Mouse (Mus musculus) thymus, adult 18-20 months (tissue): ENCODE results near the gene Abhd15.
"Not testable (repeated sequence)": the region's sequence is repeated elsewhere in the genome, so short reads cannot be mapped to it uniquely, and the experiment has no call there.

Experiments used
- DNase-seq, 2 experiments: peaks; one replicate each; pipeline ENCODE4 v3.0.0; 2022; ENCODE audit warnings: mixed read lengths in 2 of 2

Abhd15 gene

GRCm38 (mm10) chr11:77512891-77513810 lies 1.8 kb upstream of the Abhd15 start:
- peak; percentile 76 for DNase-seq

GRCm38 (mm10) chr11:77513811-77514170 lies 1.1 kb upstream of the Abhd15 start:
- DNase-seq = no peak

GRCm38 (mm10) chr11:77514281-77514831 lies 565 bp upstream of the Abhd15 start:
- DNase-seq = peak in 1 of 2 experiments; percentile 21

- peak; percentile 44 to 52 for DNase-seq
Observed at GRCm38 (mm10) chr11:77515637-77516552, 974 bp downstream of the Abhd15 start, which contains the start of gene Trp53i13. Gene Trp53i13, minus strand, starts transcription at chr11:77515980.

- DNase-seq = no peak
Observed at GRCm38 (mm10) chr11:77516553-77517425, 1.9 kb downstream of the Abhd15 start.

- peak in 1 of 2 experiments; percentile 53 for DNase-seq
Observed at GRCm38 (mm10) chr11:77518051-77518798, 3.3 kb downstream of the Abhd15 start.

GRCm38 (mm10) chr11:77519043-77519442 lies 4.1 kb downstream of the Abhd15 start, which contains the start of gene Gm10392:
Gene Gm10392, minus strand, starts transcription at chr11:77519198.
- DNase-seq = peak; percentile 76 to 84

- peak; percentile 44 to 63 for DNase-seq
Observed at GRCm38 (mm10) chr11:77520601-77521529, 5.9 kb downstream of the Abhd15 start.

GRCm38 (mm10) chr11:77525804-77526486 lies 11.0 kb downstream of the Abhd15 start:
- DNase-seq = no peak

- DNase-seq = not testable (repeated sequence)
Observed at GRCm38 (mm10) chr11:77528420-77528819, 13.5 kb downstream of the Abhd15 start.

- DNase-seq = no peak
Observed at GRCm38 (mm10) chr11:77529644-77530043, 14.7 kb downstream of the Abhd15 start.

GRCm38 (mm10) chr11:77530862-77531261 lies 15.9 kb downstream of the Abhd15 start:
- DNase-seq = no peak

GRCm38 (mm10) chr11:77532202-77532846 lies 17.4 kb downstream of the Abhd15 start:
- DNase-seq = no peak

GRCm38 (mm10) chr11:77545261-77545660 lies 30.3 kb downstream of the Abhd15 start:
- no peak for DNase-seq

GRCm38 (mm10) chr11:77585201-77585600 lies 70.3 kb downstream of the Abhd15 start:
- no peak for DNase-seq
